Mouse (Mus musculus): ENCODE results near the gene Adgrd1. TPM values are rescaled to one million over a fixed set of nuclear protein-coding genes. Genes with fewer than 3 reads are reported as not detected.

Adgrd1 gene
- total and polyA plus RNA-seq, 3 experiments = 0.04 to 0.07 TPM; not detected in 1

DNA sequence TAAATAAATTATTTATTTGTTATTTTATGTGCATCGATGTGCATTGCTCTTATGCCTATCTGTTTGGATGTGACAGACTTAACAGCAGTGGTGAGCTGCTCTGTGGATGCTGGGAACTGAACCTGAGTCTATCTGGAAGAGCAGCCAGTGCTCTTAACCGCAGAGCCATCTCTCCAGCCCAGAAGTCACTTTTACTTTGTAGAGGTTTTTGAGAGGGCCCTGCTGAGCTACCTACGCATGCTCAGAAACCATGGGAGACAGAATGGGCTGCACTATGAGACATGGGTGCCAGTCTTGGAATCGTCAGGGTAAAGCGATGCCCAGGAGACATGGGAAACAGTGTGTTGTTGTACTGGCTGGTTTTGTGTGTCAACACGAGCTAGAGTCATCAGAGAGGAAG lies 20.5 kb upstream of the Adgrd1 start:
- DNase-seq (ENCODE audit: extremely low read depth) = no peak
- TF ChIP-seq MAZ (IDR thresholded peaks at IDR 0.05; ENCODE audit: low read depth, low read length) (no peak), BHLHE40 (IDR thresholded peaks at IDR 0.05; ENCODE audit: low read depth, low read length) (no peak), E2F4 (IDR thresholded peaks at IDR 0.05; ENCODE audit: insufficient replicate concordance, low read depth, low read length) (no peak), MEF2A (IDR thresholded peaks at IDR 0.05; ENCODE audit: borderline replicate concordance, low read depth, low read length) (no peak), MYC (IDR thresholded peaks at IDR 0.05; ENCODE audit: low read depth, low read length) (no peak), ZC3H11A (IDR thresholded peaks at IDR 0.05; ENCODE audit: low read depth, low read length) (no peak), EP300 (IDR thresholded peaks at IDR 0.05; ENCODE audit: low read length) (no peak), POLR2A (IDR thresholded peaks at IDR 0.05; ENCODE audit: low read depth, low read length) (no peak), MAFK (IDR thresholded peaks at IDR 0.05; ENCODE audit: insufficient replicate concordance, low read length) (no peak), SIN3A (IDR thresholded peaks at IDR 0.05; ENCODE audit: low read length) (no peak), MXI1 (IDR thresholded peaks at IDR 0.05; ENCODE audit: low read depth, low read length) (no peak), TBP (conservative IDR thresholded peaks at IDR 0.05; ENCODE audit: low read depth, low read length) (no peak), NRF1 (IDR thresholded peaks at IDR 0.05; ENCODE audit: low read depth, low read length) (no peak), ZMIZ1 (IDR thresholded peaks at IDR 0.05; ENCODE audit: low read depth, low read length) (no peak), SMC3 (IDR thresholded peaks at IDR 0.05; ENCODE audit: low read depth, low read length) (no peak)
- H3K4me2 ChIP-seq (ENCODE audit: insufficient read depth, low read depth, poor library complexity, severe bottlenecking) = no peak overlapping the region
- no peak overlapping the region for H3K4me3 ChIP-seq (replicated peaks in 1 of 3; ENCODE audit: low read depth in 2 of 3, low read length in 2 of 3, poor library complexity in 1 of 3)
- H3K79me2 ChIP-seq (replicated peaks; ENCODE audit: control insufficient read depth, extremely low read depth, insufficient read depth, poor library complexity, severe bottlenecking) = no peaks in the 10 kb centered on the region
- dilution Hi-C loops (cut with MboI; ENCODE audit: extremely low pct_ligation_motif_present, extremely low pct_unique_long_range_greater_than_20kb, low sequenced_read_pairs) (no loop called here), in situ Hi-C loops (cut with MboI; ENCODE audit: low pct_ligation_motif_present, low pct_unique_long_range_greater_than_20kb, low sequenced_read_pairs) (loop anchor here (10.0 kb wide), 1 partner anchor 49 kb away; no protein-coding TSS in a partner anchor)
- peaks cover 0 to 29% of the 10 kb centered on the region in 2 experiments; a peak in 2 of 4 replicates for H3K4me1 ChIP-seq (ENCODE audit: control insufficient read depth in 1 of 2, insufficient read depth in 2 of 2)
- peaks cover 3% of the 10 kb centered on the region for H3K9me3 ChIP-seq (replicated peaks; ENCODE audit: low read length)
- H3K27me3 ChIP-seq (replicated peaks) = peaks cover 8% of the 10 kb centered on the region
- no peak overlapping the region for H3K9ac ChIP-seq (ENCODE audit: insufficient read depth, low read depth)
- H3K36me3 ChIP-seq (replicated peaks in 1 of 2; ENCODE audit: control insufficient read depth in 1 of 2, insufficient read depth in 1 of 2, low read length in 1 of 2) = no peaks in the 10 kb centered on the region
- no peak overlapping the region for H3K27ac ChIP-seq (ENCODE audit: insufficient read depth, low read depth)

DNA sequence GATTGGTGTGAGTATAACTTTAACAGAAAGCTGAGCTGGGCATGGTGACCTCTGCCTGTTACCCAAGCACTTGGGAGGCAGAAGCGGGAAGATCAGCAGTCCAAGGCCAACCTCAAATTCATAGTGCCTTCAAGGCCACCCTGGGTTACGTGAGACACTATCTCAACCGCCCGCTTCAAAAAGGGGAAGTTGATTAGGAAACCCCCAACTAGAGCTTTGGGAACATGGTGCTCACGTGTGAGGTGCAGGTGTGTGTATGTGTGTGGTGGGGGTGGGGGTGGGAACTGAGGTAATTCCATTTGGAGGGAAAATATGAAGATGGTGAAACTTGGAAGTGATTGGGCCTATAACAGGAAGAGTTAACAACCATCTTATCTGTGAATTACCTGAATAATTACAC lies 19.3 kb upstream of the Adgrd1 start:
- no peak overlapping the region for H3K9ac ChIP-seq (ENCODE audit: insufficient read depth, low read depth)
- H3K27ac ChIP-seq (ENCODE audit: insufficient read depth, low read depth) = no peak overlapping the region
- no peak overlapping the region for H3K4me3 ChIP-seq (replicated peaks in 1 of 3; ENCODE audit: low read depth in 2 of 3, low read length in 2 of 3, poor library complexity in 1 of 3)
- DNase-seq (ENCODE audit: extremely low read depth) = peak; percentile 80
- H3K79me2 ChIP-seq (replicated peaks; ENCODE audit: control insufficient read depth, extremely low read depth, insufficient read depth, poor library complexity, severe bottlenecking) = no peaks in the 10 kb centered on the region
- in situ Hi-C loops (cut with MboI; ENCODE audit: low pct_ligation_motif_present, low pct_unique_long_range_greater_than_20kb, low sequenced_read_pairs) (loop anchor here (10.0 kb wide), 1 partner anchor 48 kb away; no protein-coding TSS in a partner anchor), dilution Hi-C loops (cut with MboI; ENCODE audit: extremely low pct_ligation_motif_present, extremely low pct_unique_long_range_greater_than_20kb, low sequenced_read_pairs) (no loop called here)
- H3K4me1 ChIP-seq (ENCODE audit: control insufficient read depth in 1 of 2, insufficient read depth in 2 of 2) = peaks cover 0 to 33% of the 10 kb centered on the region in 2 experiments; a peak in 2 of 4 replicates
- peaks cover 5% of the 10 kb centered on the region for H3K27me3 ChIP-seq (replicated peaks)
- no peak overlapping the region for H3K4me2 ChIP-seq (ENCODE audit: insufficient read depth, low read depth, poor library complexity, severe bottlenecking)
- TF ChIP-seq TCF12 (IDR thresholded peaks at IDR 0.05; ENCODE audit: low read depth, low read length) = peak; percentile 57; the same call in 1 of the 2 replicates
- TF ChIP-seq BHLHE40 (IDR thresholded peaks at IDR 0.05; ENCODE audit: low read depth, low read length) = peak; percentile 93
- TF ChIP-seq UBTF (IDR thresholded peaks at IDR 0.05; ENCODE audit: low read depth, low read length) = no peak
- 0 out of 2 replicates have a peak, but pooled peaks have one; percentile 27 for TF ChIP-seq MAX (IDR thresholded peaks at IDR 0.05; ENCODE audit: low read length)
- TF ChIP-seq SIN3A (IDR thresholded peaks at IDR 0.05; ENCODE audit: low read length) = no peak
- no peak for TF ChIP-seq USF2 (conservative IDR thresholded peaks at IDR 0.05; ENCODE audit: low read depth, low read length)
- TF ChIP-seq MXI1 (IDR thresholded peaks at IDR 0.05; ENCODE audit: low read depth, low read length) = no peak
- no peak for TF ChIP-seq ZMIZ1 (IDR thresholded peaks at IDR 0.05; ENCODE audit: low read depth, low read length)
- TF ChIP-seq ZC3H11A (IDR thresholded peaks at IDR 0.05; ENCODE audit: low read depth, low read length) = no peak
- no peak for TF ChIP-seq JUND (conservative IDR thresholded peaks at IDR 0.05; ENCODE audit: low read depth, low read length)
- TF ChIP-seq ETS1 (conservative IDR thresholded peaks at IDR 0.05; ENCODE audit: low read depth, low read length) = peak; percentile 61
- no peak for TF ChIP-seq POLR2A (IDR thresholded peaks at IDR 0.05; ENCODE audit: low read depth, low read length)
- TF ChIP-seq EP300 (IDR thresholded peaks at IDR 0.05; ENCODE audit: low read length) = peak; percentile 23; the same call in 1 of the 2 replicates
- TF ChIP-seq SMC3 (IDR thresholded peaks at IDR 0.05; ENCODE audit: low read depth, low read length) = no peak
- TF ChIP-seq TBP (conservative IDR thresholded peaks at IDR 0.05; ENCODE audit: low read depth, low read length) = no peak
- TF ChIP-seq GABPA (IDR thresholded peaks at IDR 0.05; ENCODE audit: insufficient replicate concordance, low read depth, low read length) = no peak
- TF ChIP-seq USF1 (IDR thresholded peaks at IDR 0.05; ENCODE audit: low read depth, low read length) = no peak
- no peaks in the 10 kb centered on the region for H3K36me3 ChIP-seq (replicated peaks in 1 of 2; ENCODE audit: control insufficient read depth in 1 of 2, insufficient read depth in 1 of 2, low read length in 1 of 2)
- peaks cover 3% of the 10 kb centered on the region for H3K9me3 ChIP-seq (replicated peaks; ENCODE audit: low read length)
